Mouse (Mus musculus) CD4-positive, CD25-positive, alpha-beta regulatory T cell, adult 9 weeks (primary cell): ENCODE measurements around the gene Stard10. TPM values are rescaled to one million over a fixed set of nuclear protein-coding genes. Genes with fewer than 3 reads are reported as not detected.

Experiments
- polyA plus RNA-seq: library from polyadenylated mRNA; unstranded; fragments of 100-300 nt; shearing (Covaris generic); gene quantifications from one replicate; pipeline ENCODE4 v1.2.1, GENCODE M21; 2017

The Stard10 gene
- polyA plus RNA-seq = 8.7 TPM

DNA sequence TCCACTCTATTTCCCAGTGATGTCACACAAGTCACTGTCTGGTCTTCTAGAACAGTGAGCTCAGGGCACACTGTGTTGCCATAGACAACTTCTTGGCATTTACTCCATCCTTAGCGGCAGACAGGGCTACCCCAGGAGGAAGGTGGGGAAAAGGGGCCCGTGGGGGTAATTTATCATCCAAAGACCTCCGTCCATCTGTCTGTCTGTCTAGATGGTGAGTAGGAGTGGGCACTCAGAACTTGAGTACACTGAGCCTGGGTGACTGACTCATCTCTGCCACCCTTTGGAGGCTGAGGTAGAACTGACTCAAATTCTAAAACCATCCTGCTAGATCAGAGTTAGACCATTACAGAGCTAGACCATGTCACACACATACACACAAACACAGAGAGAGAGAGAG, at the start of gene Stard10:
TSS of gene Stard10 (plus strand) at position 73 of the 400 bp plus-strand sequence.

DNA sequence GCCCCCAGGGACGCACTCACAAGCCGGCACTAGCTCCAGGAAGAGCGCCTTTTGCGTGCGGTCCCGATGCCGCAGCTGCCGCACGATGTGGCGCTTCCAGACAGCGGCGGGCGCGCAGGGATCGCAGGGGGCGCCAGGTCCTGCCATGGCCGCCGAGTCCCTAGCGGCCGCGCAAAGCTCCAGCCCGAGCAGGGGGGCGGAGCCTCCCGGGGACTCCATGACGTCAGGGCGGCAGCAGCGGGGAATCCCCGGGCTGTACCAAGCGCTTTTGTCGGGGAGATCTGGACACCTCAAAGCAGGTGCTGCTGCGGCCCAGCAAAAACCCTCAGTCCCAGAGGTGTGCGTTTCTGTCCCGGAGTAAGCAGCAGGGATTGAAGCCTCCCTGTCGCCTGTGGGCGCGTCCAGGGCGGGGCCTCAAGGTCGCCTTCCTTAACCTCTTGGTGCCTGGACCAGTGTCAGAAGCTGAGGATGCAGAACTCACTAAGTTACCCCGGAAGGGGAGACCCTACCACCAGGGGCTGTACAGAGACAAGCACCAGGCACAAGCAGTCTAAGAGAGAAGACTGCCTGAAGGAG, 14.9 kb upstream of the Stard10 start, which contains the start of gene Atg16l2:
TSS of gene Atg16l2 (minus strand) at position 371 of the 576 bp plus-strand sequence.

DNA sequence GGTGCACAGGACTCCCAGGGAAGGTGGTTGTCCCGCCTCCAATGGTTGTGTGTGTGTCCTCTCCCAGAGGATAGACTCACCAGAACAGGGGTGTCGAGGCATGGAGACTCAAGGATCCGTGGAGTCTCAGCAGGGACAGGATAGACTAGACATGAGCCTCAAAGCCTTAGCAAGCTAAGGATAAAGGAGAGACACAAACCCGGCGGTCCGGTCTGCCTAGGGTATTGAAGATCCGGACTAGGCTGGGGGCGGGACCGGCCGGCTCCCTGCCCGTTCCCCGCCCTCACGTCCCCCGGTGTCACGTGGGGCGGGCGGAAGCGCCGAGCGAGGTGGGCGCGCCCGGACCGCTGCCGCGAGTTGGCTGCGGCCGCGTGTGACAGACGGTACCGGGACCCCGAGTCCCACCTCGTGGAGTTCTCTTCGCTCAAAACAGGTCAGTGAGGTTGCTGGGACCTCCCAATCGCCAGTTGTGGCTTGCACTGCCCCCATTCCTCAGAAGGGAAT, 30.9 kb downstream of the Stard10 start, which contains the start of gene Arap1:
TSS of gene Arap1 (plus strand) at position 301 of the 504 bp plus-strand sequence.

Other genes starting within 250 kb of the Stard10 start
- 39.1 TPM for gene Fchsd2, start 224.2 kb upstream of the Stard10 start, polyA plus RNA-seq
- gene Atg16l2, start 14.8 kb upstream of the Stard10 start, polyA plus RNA-seq = 54.0 TPM
- 110 TPM for gene Arap1, start 31.0 kb downstream of the Stard10 start, polyA plus RNA-seq
- 82.1 TPM for gene Gm45837, start 93.8 kb downstream of the Stard10 start, polyA plus RNA-seq
- 17.7 TPM for gene Pde2a, start 104.6 kb downstream of the Stard10 start, polyA plus RNA-seq